Mouse (Mus musculus): ENCODE results near the gene Ppp4r2. TPM values are rescaled to one million over a fixed set of nuclear protein-coding genes. Genes with fewer than 3 reads are reported as not detected.

Gene Ppp4r2
- polyA plus RNA-seq, 1 experiment from 2014 or later = 8.7 TPM

GRCm38 (mm10) chr6:100881657-100882056 lies 48.2 kb downstream of the Ppp4r2 start:
- no peak overlapping the region for H3K9ac ChIP-seq (ENCODE audit: low read length)
- DNase-seq (ENCODE audit: low spot score) (no peak), ATAC-seq (ENCODE audit: low FRiP score, low TSS enrichment) (no peak)
- TF ChIP-seq CTCF (IDR thresholded peaks at IDR 0.05; ENCODE audit: low read depth) (no peak), EP300 (optimal IDR thresholded peaks at IDR 0.05) (no peak)
- no peaks in the 10 kb centered on the region for H3K36me3 ChIP-seq (ENCODE audit: control insufficient read depth, insufficient read depth, low read length)
- H3K4me3 ChIP-seq (ENCODE audit: low read depth, low read length) = no peak overlapping the region
- 81% methylated on average over 9 of the region's 9 CpGs for WGBS
- no peaks in the 10 kb centered on the region for H3K9me3 ChIP-seq (ENCODE audit: control insufficient read depth, low read length)
- no peaks in the 10 kb centered on the region for H3K4me1 ChIP-seq (replicated peaks; ENCODE audit: control insufficient read depth, insufficient read depth)
- H3K4me2 ChIP-seq (replicated peaks; ENCODE audit: low read depth) = no peak overlapping the region
- H3K27me3 ChIP-seq (ENCODE audit: control insufficient read depth, insufficient read depth, low read length) = no peaks in the 10 kb centered on the region
- no peak overlapping the region for H3K27ac ChIP-seq (replicated peaks)

GRCm38 (mm10) chr6:100882381-100883213 lies 49.2 kb downstream of the Ppp4r2 start:
- no peaks in the 10 kb centered on the region for H3K4me1 ChIP-seq (replicated peaks; ENCODE audit: control insufficient read depth, insufficient read depth)
- peak; percentile 67 for DNase-seq (ENCODE audit: low spot score)
- H3K27me3 ChIP-seq (ENCODE audit: control insufficient read depth, insufficient read depth, low read length) = no peaks in the 10 kb centered on the region
- TF ChIP-seq CTCF (IDR thresholded peaks at IDR 0.05; ENCODE audit: low read depth) = peak; percentile 97
- TF ChIP-seq EP300 (optimal IDR thresholded peaks at IDR 0.05) = no peak
- H3K4me3 ChIP-seq (ENCODE audit: low read depth, low read length) = no peak overlapping the region
- H3K4me2 ChIP-seq (replicated peaks; ENCODE audit: low read depth) = peak overlapping the region; percentile 35
- no peak overlapping the region for H3K27ac ChIP-seq (replicated peaks)
- no peak for ATAC-seq (ENCODE audit: low FRiP score, low TSS enrichment)
- WGBS = 18% methylated on average over 15 of the region's 15 CpGs
- no peaks in the 10 kb centered on the region for H3K9me3 ChIP-seq (ENCODE audit: control insufficient read depth, low read length)
- H3K9ac ChIP-seq (ENCODE audit: low read length) = no peak overlapping the region
- no peaks in the 10 kb centered on the region for H3K36me3 ChIP-seq (ENCODE audit: control insufficient read depth, insufficient read depth, low read length)

DNA sequence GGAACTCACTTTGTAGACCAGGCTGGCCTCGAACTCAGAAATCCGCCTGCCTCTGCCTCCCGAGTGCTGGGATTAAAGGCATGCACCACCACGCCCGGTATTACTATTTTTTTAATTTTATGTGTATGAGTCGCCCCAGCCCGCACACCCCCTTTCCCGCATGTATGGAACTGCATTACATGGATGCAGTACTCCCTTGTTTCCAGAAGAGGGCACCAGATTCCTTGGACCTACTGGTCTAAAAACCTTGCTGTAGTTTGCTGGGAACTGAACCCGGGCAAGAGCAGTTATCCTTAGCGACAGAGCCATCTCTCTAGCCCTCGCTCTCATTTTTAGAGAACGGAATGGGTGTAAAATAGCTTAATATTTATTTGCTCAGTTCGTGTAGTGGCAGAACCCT lies 49.8 kb downstream of the Ppp4r2 start:
- Histone ChIP-seq H3K4me3 (ENCODE audit: low read depth, low read length) (no peak overlapping the region), H3K4me1 (replicated peaks; ENCODE audit: control insufficient read depth, insufficient read depth) (no peaks in the 10 kb centered on the region), H3K9me3 (ENCODE audit: control insufficient read depth, low read length) (no peaks in the 10 kb centered on the region), H3K4me2 (replicated peaks; ENCODE audit: low read depth) (no peak overlapping the region), H3K9ac (ENCODE audit: low read length) (no peak overlapping the region), H3K27ac (replicated peaks) (no peak overlapping the region), H3K36me3 (ENCODE audit: control insufficient read depth, insufficient read depth, low read length) (no peaks in the 10 kb centered on the region), H3K27me3 (ENCODE audit: control insufficient read depth, insufficient read depth, low read length) (no peaks in the 10 kb centered on the region)
- 63% methylated on average over 13 of the region's 13 CpGs for WGBS
- DNase-seq (ENCODE audit: low spot score) = no peak
- ATAC-seq (ENCODE audit: low FRiP score, low TSS enrichment) = no peak
- TF ChIP-seq EP300 (optimal IDR thresholded peaks at IDR 0.05) = no peak
- peak; percentile 75 for TF ChIP-seq CTCF (IDR thresholded peaks at IDR 0.05; ENCODE audit: low read depth)

DNA sequence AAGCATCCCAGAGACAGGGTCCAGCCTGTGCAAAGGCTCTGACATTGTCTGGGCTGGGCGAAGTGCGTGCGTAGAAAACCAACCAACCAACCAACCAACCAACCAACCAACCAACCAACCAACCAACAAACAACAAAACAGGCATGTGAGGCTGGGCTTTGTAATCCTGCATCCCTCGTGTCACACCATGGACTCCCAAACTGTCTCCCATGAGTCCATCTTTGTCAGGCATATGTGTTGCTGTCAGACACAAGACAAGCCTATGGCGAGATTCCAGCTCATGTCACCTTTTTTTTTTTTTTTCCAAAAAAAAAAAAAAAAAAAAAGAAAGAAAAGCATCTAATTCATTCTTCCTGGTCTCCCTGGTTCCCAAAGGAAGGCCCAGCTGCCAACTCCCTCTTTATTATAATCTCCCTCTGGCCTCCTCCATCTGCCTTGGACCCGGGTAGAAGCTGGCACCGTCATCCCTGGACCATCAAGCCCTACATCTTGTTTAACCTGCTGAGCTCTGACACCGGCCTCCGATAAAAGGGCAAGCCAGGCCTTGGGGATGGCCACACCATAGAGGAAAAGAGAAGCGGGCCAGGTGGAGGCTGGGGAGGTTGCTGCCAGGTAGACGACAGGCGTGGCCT lies 51.3 kb downstream of the Ppp4r2 start:
- no peak overlapping the region for H3K4me3 ChIP-seq (ENCODE audit: low read depth, low read length)
- WGBS = 89% methylated on average over 12 of the region's 12 CpGs
- H3K4me2 ChIP-seq (replicated peaks; ENCODE audit: low read depth) = no peak overlapping the region
- DNase-seq (ENCODE audit: low spot score) = no peak
- H3K4me1 ChIP-seq (replicated peaks; ENCODE audit: control insufficient read depth, insufficient read depth) = no peaks in the 10 kb centered on the region
- no peaks in the 10 kb centered on the region for H3K36me3 ChIP-seq (ENCODE audit: control insufficient read depth, insufficient read depth, low read length)
- no peak overlapping the region for H3K9ac ChIP-seq (ENCODE audit: low read length)
- ATAC-seq (ENCODE audit: low FRiP score, low TSS enrichment) = no peak
- no peak overlapping the region for H3K27ac ChIP-seq (replicated peaks)
- no peaks in the 10 kb centered on the region for H3K27me3 ChIP-seq (ENCODE audit: control insufficient read depth, insufficient read depth, low read length)
- H3K9me3 ChIP-seq (ENCODE audit: control insufficient read depth, low read length) = no peaks in the 10 kb centered on the region
- TF ChIP-seq CTCF (IDR thresholded peaks at IDR 0.05; ENCODE audit: low read depth) = no peak
- TF ChIP-seq EP300 (optimal IDR thresholded peaks at IDR 0.05) = no peak

GRCm38 (mm10) chr6:100885376-100885775 lies 52.0 kb downstream of the Ppp4r2 start:
- Histone ChIP-seq H3K9ac (ENCODE audit: low read length) (no peak overlapping the region), H3K27ac (replicated peaks) (no peak overlapping the region), H3K4me3 (ENCODE audit: low read depth, low read length) (no peak overlapping the region), H3K9me3 (ENCODE audit: control insufficient read depth, low read length) (no peaks in the 10 kb centered on the region), H3K36me3 (ENCODE audit: control insufficient read depth, insufficient read depth, low read length) (no peaks in the 10 kb centered on the region), H3K4me2 (replicated peaks; ENCODE audit: low read depth) (no peak overlapping the region), H3K27me3 (ENCODE audit: control insufficient read depth, insufficient read depth, low read length) (no peaks in the 10 kb centered on the region), H3K4me1 (replicated peaks; ENCODE audit: control insufficient read depth, insufficient read depth) (no peaks in the 10 kb centered on the region)
- peak; percentile 35 for TF ChIP-seq CTCF (IDR thresholded peaks at IDR 0.05; ENCODE audit: low read depth)
- TF ChIP-seq EP300 (optimal IDR thresholded peaks at IDR 0.05) = no peak
- ATAC-seq (ENCODE audit: low FRiP score, low TSS enrichment) (no peak), DNase-seq (ENCODE audit: low spot score) (no peak)
- WGBS = 56% methylated on average over 7 of the region's 7 CpGs

DNA sequence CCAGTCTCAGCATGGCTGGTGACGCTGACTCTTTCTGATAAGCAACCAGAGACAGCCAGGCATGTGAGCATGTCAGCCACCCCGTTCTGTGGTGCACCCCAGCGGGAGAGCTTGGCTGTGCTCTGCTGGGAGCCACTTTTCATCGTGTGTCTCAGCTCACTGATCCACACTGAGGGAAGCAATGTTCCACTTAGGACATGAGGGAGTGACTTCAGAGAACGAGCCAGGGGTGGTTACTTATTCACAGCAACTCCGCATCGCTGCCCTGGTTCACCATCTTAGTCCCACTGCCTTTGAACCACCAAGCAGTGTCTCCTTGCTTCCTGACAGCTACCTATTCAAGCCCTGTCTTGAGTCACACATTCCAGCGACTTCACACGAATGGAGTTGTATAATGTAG lies 53.6 kb downstream of the Ppp4r2 start:
- no peak overlapping the region for H3K4me3 ChIP-seq (ENCODE audit: low read depth, low read length)
- no peak overlapping the region for H3K27ac ChIP-seq (replicated peaks)
- no peak for ATAC-seq (ENCODE audit: low FRiP score, low TSS enrichment)
- no peaks in the 10 kb centered on the region for H3K36me3 ChIP-seq (ENCODE audit: control insufficient read depth, insufficient read depth, low read length)
- no peak overlapping the region for H3K9ac ChIP-seq (ENCODE audit: low read length)
- no peaks in the 10 kb centered on the region for H3K4me1 ChIP-seq (replicated peaks; ENCODE audit: control insufficient read depth, insufficient read depth)
- 82% methylated on average over 9 of the region's 9 CpGs for WGBS
- TF ChIP-seq CTCF (IDR thresholded peaks at IDR 0.05; ENCODE audit: low read depth) (no peak), EP300 (optimal IDR thresholded peaks at IDR 0.05) (no peak)
- H3K9me3 ChIP-seq (ENCODE audit: control insufficient read depth, low read length) = no peaks in the 10 kb centered on the region
- H3K27me3 ChIP-seq (ENCODE audit: control insufficient read depth, insufficient read depth, low read length) = no peaks in the 10 kb centered on the region
- DNase-seq (ENCODE audit: low spot score) = no peak
- H3K4me2 ChIP-seq (replicated peaks; ENCODE audit: low read depth) = no peak overlapping the region
